Mouse (Mus musculus) adrenal gland, adult 2 months (tissue): ENCODE measurements at regions not wholly inside any gene's neighbourhood (a gene's known extent, or its start where the extent isn't known, plus 50 kb on each side); places are given as distances from the start of the nearest gene placed in this dataset.

ENCODE experiments used
- DNase-seq: peaks from one replicate; pipeline ENCODE4 v3.0.0; 2021
- microRNA-seq, 2 experiments: library from miRNA; unstranded; fragments of <30 nt; microRNA quantifications; one replicate each; pipeline ENCODE4 v1.2.0; 2021

DNA sequence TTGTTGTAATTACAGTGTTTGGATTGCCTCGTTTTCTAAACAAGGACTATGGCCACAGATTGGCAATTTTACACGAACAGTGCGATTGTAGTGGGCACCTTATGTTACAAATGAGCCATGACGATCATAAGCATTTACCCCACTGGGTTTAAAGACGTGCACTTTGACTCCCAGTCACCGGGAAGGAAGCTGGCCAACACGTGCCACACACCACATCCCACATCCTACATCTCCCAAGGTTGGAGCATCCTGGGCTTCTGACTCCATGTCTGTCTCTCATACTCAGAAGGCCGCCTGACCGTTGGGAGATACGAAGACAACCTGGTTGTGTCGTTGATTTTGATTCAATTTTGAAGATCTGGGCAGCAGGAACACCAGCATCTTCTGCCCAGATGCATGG lies 159.8 kb upstream of the Tshz3 start:
- no peak for DNase-seq

DNA sequence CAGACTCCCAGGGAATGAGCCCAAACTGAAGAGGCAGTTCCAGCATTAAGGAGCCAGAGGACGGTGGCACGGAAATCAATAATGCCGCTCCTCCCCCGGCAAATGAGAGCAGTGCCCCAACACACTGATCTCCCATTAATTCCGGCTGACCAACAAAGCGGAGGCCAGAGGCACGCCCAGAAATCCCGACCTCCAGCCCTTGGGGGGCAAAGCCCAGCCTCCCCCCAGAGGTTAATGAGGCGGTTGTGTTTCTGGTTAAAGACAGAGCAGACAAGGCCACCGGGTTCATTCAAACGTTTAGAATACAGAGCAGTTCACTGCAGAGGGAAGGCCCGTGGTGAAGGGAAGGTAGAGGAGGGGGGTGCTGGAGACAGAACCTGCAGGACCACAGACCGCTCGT lies 149.9 kb upstream of the Tshz3 start:
- DNase-seq: no peak

DNA sequence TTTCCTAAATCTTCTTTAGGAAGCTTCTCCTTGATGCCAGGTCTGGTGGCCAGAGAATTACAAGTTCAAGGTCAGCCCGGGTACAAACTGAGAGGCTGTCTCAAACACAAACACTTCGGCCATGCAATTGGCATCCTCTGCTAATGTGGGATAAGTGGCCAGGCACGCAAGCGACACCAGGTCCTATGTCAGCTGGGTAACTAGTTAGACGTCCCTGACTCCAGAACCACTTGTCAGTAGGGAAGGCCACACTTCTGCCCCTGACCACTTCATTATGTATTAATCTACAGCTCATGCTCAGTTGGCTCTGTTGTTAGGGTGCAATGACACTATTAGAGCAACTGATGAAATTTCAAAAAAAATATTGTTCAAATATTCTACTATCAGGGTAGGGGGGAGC lies 149.5 kb upstream of the Tshz3 start:
- no peak for DNase-seq

DNA sequence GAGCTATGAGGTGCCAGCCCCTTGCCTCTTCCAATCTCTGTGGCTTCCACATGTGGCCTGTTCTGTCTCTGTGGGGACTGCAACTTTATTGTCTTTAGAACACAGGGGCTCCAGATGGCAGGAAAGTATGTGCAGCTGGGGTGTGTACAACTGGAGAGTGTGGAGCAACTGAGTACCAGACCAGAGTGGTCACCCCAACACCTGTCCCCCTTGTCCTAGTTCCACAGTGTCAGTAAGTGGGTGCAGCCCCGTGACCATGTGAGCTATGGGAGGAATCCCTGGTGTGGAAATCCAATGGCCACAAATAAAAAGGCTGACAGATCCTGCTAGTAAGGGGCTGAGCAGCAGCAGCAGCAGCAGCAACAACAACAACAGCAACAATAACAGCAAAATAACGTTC lies 126.9 kb upstream of the Tshz3 start:
- no peak for DNase-seq

DNA sequence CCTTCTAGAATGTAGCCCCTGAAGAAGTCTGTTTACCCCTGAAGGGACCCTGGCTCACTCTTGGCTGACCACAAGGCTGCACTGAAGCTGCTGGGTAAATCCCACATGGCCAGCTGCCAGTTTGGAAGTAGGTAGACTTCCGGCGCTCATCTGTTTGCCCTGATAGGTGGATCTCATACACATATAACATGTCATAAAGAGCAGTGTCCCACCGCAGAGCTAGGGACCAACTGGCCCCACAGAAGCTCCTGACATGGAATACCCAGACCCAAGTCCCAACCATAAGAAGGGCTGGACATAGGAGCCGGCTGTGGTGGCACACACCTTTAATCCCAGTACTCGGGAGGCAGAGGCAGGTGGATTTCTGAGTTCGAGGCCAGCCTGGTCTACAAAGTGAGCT lies 115.8 kb upstream of the Tshz3 start:
- DNase-seq: no peak

DNA sequence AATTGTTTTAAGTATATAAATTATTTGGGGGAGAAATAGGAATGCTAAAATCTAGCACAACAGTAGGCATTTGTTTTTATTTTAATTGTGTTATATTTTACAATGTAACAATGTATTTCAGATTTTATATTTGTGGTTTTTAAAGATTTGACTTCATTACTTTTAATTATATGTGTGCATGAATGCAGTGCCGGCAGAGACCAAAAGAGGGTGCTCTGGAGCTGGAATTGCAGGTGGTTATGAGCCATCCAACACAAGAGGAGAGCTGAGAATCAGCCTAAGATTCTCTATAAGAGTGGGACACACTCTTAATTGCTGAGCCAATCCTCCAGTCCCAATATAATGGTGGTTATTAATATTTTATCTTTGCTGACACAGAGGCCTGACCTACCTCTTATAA lies 112.9 kb upstream of the Tshz3 start:
- no peak for DNase-seq

DNA sequence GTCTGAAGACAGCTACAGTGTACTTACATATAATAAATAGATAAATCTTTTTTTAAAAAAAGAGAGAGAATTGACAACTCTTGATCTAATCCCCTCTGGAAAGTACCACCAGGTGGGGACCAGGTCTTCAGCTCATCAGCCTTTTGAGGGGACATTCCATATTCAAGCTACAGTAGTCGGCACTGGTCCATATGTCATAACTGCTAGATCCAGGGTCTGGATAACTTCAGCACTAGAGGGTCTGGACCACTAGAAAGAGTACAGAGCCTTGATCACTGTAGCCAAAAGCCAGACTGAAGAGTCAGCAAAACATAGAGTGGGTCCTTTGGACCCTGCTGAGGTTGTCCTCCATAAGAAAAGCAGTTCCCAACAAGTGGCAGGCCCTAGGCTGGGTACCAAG lies 106.4 kb upstream of the Tshz3 start:
- no peak for DNase-seq

DNA sequence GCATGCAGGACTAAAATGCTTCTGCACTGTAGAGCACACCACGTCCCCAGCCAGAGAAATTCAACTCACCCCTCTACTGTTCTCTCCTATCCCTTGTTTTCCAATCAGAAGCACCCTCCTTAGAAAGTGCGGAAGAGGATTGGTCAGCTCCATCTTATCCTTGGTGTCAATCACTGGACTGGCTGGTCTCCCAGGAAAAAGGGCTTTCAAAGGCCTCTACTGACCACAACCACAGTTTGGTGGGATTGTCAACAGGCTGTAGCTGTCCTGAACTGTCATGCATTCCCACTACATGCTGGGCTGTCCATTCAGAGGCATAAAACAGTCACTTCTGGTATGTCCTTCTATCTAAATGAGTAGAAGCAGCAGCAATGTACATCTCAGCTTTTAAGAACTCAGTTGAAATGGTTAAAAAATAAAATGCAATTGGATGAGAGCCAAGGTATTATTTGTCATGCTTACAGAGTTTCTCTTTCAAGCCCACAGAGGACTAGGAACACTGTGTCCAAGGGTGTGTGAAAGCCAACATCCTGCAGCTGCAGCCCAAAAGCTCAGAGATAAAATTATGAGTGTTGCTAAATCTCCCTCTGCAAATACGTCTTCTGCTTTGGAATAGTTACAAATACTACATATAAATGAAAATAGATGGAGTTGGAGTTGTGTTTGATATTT lies 101.2 kb upstream of the Tshz3 start:
- no peak for DNase-seq

DNA sequence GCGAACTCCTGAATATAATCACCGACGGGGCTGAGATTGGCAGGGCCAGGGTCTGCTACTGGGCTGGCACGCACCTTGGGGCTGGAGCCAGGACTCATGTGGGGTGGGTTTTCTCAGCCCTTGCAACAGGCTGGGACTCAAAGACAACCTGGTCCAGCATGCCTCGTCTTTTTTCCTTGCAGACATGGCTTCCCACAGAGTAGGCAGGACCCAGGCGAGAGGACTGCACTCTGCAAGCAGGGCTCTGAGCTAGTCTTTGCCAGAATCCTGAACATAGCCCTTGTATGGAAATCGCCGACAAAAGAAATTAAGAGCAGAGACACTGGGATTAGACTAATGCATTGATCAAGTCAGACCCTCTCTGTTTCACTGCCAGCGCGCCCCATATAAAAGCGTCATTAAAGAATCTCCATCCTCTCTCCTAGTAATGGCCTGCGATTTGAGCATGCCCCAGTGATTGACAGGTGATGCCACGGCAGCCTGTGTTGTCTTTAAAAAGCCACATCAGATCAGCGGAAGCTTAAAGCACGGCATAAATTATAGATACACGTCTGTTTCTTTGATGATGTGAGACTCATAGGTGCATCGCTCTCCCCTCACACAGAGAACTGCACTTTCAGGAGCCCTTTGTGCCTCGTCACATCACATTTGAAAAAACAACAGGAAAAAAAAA lies 92.8 kb upstream of the Tshz3 start:
- DNase-seq: no peak

DNA sequence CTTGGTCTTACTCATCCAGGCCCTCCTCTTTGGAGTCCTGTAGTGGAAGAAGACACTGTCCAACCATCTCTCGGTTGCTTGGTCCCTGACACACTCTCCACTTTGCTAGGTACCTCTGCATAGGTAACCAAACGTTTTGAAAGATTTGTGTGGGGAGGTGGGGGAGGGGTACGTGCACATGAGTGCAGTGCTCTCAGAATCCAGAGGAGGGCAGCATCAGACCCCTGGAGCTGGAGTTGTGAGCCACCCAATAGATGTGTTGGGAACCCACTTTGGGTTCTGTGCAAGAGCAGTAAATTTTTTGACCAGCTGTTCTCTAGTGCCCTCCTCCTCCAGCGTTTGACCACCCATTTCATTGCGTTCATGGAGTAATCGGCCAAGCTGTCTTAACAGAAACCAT lies 77.7 kb upstream of the Tshz3 start:
- no peak for DNase-seq

DNA sequence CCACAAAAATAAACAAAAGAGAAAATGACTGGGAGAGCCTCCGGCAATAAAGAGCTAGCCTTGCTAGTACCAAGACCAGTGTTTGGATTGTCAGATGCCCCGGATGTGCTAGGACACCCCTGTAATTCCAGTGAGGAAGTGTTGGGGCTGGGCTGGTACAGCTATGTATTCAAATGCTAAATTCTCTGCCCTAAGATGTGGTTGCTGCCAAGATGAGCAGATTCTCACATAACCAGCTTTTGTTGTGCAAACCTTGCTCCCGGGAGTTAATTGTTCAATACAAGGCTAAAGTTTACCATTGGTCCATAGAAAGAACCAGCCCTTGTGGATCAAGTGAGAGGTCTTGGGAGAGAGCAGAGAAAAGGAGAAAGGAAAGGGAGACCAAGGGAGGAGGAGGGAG lies 53.7 kb upstream of the Tshz3 start:
- DNase-seq: no peak

Small RNA genes in the stretch of these regions (microRNA-seq; reads per million reads assigned to microRNA genes)
- gene Gm25247: 0 reads per million in 2 experiments
